Mouse (Mus musculus) right cerebral cortex, postnatal 10 days (tissue): ENCODE measurements around the gene Rnf32.

Experiments used
- DNase-seq, 2 experiments: peaks; one replicate each; pipeline ENCODE4 v3.0.0; 2021; ENCODE audit warnings: low spot score in 2 of 2

The Rnf32 gene

GRCm38 (mm10) chr5:29195570-29196263, at the start of gene Rnf32:
Gene Rnf32 (plus strand): TSS chr5:29195992.
- DNase-seq: peak; percentile 94 to 95

- DNase-seq: no peak
Observed at GRCm38 (mm10) chr5:29150146-29150545, 45.6 kb upstream of the Rnf32 start.

- no peak for DNase-seq
Observed at GRCm38 (mm10) chr5:29159849-29160248, 35.9 kb upstream of the Rnf32 start.

GRCm38 (mm10) chr5:29166947-29167346, 28.8 kb upstream of the Rnf32 start:
- no peak for DNase-seq

GRCm38 (mm10) chr5:29170193-29170592, 25.6 kb upstream of the Rnf32 start:
- DNase-seq: no peak

GRCm38 (mm10) chr5:29171165-29171564, 24.6 kb upstream of the Rnf32 start:
- DNase-seq: no peak

- DNase-seq: no peak
Observed at GRCm38 (mm10) chr5:29186798-29187197, 9.0 kb upstream of the Rnf32 start.

- no peak for DNase-seq
Observed at GRCm38 (mm10) chr5:29195231-29195569, 592 bp upstream of the Rnf32 start.

- DNase-seq: no peak
Observed at GRCm38 (mm10) chr5:29196264-29196658, 469 bp downstream of the Rnf32 start.

- no peak for DNase-seq
Observed at GRCm38 (mm10) chr5:29197187-29197586, 1.4 kb downstream of the Rnf32 start.

- DNase-seq: no peak
Observed at GRCm38 (mm10) chr5:29198960-29199488, 3.2 kb downstream of the Rnf32 start.

GRCm38 (mm10) chr5:29199868-29200267, 4.1 kb downstream of the Rnf32 start:
- DNase-seq: no peak

GRCm38 (mm10) chr5:29205690-29206089, 9.9 kb downstream of the Rnf32 start:
- DNase-seq: no peak

- DNase-seq: no peak
Observed at GRCm38 (mm10) chr5:29211980-29212555, 16.3 kb downstream of the Rnf32 start.

- no peak for DNase-seq
Observed at GRCm38 (mm10) chr5:29217997-29218396, 22.2 kb downstream of the Rnf32 start.

- DNase-seq: no peak
Observed at GRCm38 (mm10) chr5:29224089-29224488, 28.3 kb downstream of the Rnf32 start.

- no peak for DNase-seq
Observed at GRCm38 (mm10) chr5:29230481-29230880, 34.7 kb downstream of the Rnf32 start.

GRCm38 (mm10) chr5:29238379-29238778, 42.6 kb downstream of the Rnf32 start:
- DNase-seq: no peak

GRCm38 (mm10) chr5:29244769-29245168, 49.0 kb downstream of the Rnf32 start:
- DNase-seq: no peak

- DNase-seq: no peak
Observed at GRCm38 (mm10) chr5:29250795-29251495, 55.2 kb downstream of the Rnf32 start.

GRCm38 (mm10) chr5:29251496-29251873, 55.7 kb downstream of the Rnf32 start:
- DNase-seq: no peak

- DNase-seq: no peak
Observed at GRCm38 (mm10) chr5:29253876-29254275, 58.1 kb downstream of the Rnf32 start.

- no peak for DNase-seq
Observed at GRCm38 (mm10) chr5:29270879-29271278, 75.1 kb downstream of the Rnf32 start.
